Mouse (Mus musculus) liver (tissue): ENCODE measurements around the gene Il2rb.

ENCODE experiments used
- DNase-seq: peaks from one replicate; pipeline ENCODE4 v3.0.0-alpha.2; 2020; ENCODE audit warnings: mixed read lengths

Gene Il2rb

GRCm38 (mm10) chr15:78518221-78518620, 23.1 kb upstream of the Il2rb start:
- no peak for DNase-seq

GRCm38 (mm10) chr15:78515759-78516158, 20.7 kb upstream of the Il2rb start:
- DNase-seq, result no peak

GRCm38 (mm10) chr15:78514393-78515146, 19.5 kb upstream of the Il2rb start:
- peak; percentile 72 for DNase-seq

GRCm38 (mm10) chr15:78513019-78513418, 17.9 kb upstream of the Il2rb start:
- no peak for DNase-seq

GRCm38 (mm10) chr15:78511951-78512350, 16.9 kb upstream of the Il2rb start:
- peak; percentile 34 for DNase-seq

GRCm38 (mm10) chr15:78510736-78511135, 15.7 kb upstream of the Il2rb start:
- no peak for DNase-seq

GRCm38 (mm10) chr15:78510121-78510576, 15.1 kb upstream of the Il2rb start:
- no peak for DNase-seq

GRCm38 (mm10) chr15:78509297-78509899, 14.3 kb upstream of the Il2rb start:
- DNase-seq, result no peak

GRCm38 (mm10) chr15:78508443-78508842, 13.4 kb upstream of the Il2rb start:
- DNase-seq, result no peak

GRCm38 (mm10) chr15:78505541-78505940, 10.5 kb upstream of the Il2rb start:
- DNase-seq, result no peak

GRCm38 (mm10) chr15:78504816-78505215, 9.7 kb upstream of the Il2rb start:
- DNase-seq, result no peak

- no peak for DNase-seq
Measured at GRCm38 (mm10) chr15:78504013-78504412, 8.9 kb upstream of the Il2rb start.

- DNase-seq, result no peak
Measured at GRCm38 (mm10) chr15:78502437-78503132, 7.5 kb upstream of the Il2rb start.

GRCm38 (mm10) chr15:78493401-78494010, 1.6 kb downstream of the Il2rb start:
- DNase-seq, result no peak

GRCm38 (mm10) chr15:78491301-78491700, 3.8 kb downstream of the Il2rb start:
- DNase-seq, result no peak

- no peak for DNase-seq
Measured at GRCm38 (mm10) chr15:78489906-78490305, 5.2 kb downstream of the Il2rb start.

GRCm38 (mm10) chr15:78489248-78489647, 5.8 kb downstream of the Il2rb start:
- DNase-seq, result no peak

- DNase-seq, result no peak
Measured at GRCm38 (mm10) chr15:78487066-78487465, 8.0 kb downstream of the Il2rb start.

GRCm38 (mm10) chr15:78486564-78486963, 8.5 kb downstream of the Il2rb start:
- DNase-seq, result no peak

- DNase-seq, result no peak
Measured at GRCm38 (mm10) chr15:78483311-78483710, 11.8 kb downstream of the Il2rb start.

GRCm38 (mm10) chr15:78482518-78482917, 12.6 kb downstream of the Il2rb start:
- no peak for DNase-seq

- DNase-seq, result peak; percentile 21
Measured at GRCm38 (mm10) chr15:78481448-78482000, 13.5 kb downstream of the Il2rb start.

GRCm38 (mm10) chr15:78480991-78481390, 14.1 kb downstream of the Il2rb start:
- no peak for DNase-seq
